Mouse (Mus musculus) bone marrow macrophage, adult 2 months (primary cell): ENCODE results near the gene Gm45713. TPM values are rescaled to one million over a fixed set of nuclear protein-coding genes. Genes with fewer than 3 reads are reported as not detected.

Source experiments
- H3K27ac ChIP-seq: 2 replicates; pipeline ENCODE4 v1.5.1; 2012; ENCODE audit warnings: low read depth, low read length; ENCODE audit not compliant: insufficient read depth
- H3K4me1 ChIP-seq: 2 replicates; pipeline ENCODE4 v1.6.1; 2012; ENCODE audit warnings: low read length; ENCODE audit not compliant: control insufficient read depth, insufficient read depth
- H3K4me3 ChIP-seq: 2 replicates; pipeline ENCODE4 v1.5.1; 2012; ENCODE audit warnings: mild to moderate bottlenecking, low read length, moderate library complexity; ENCODE audit not compliant: insufficient read depth
- CTCF ChIP-seq: IDR thresholded peaks from 2 replicates; pipeline ENCODE4 v1.5.1; 2012; ENCODE audit warnings: low read depth, mild to moderate bottlenecking, low read length, moderate library complexity
- POLR2A ChIP-seq: IDR thresholded peaks from 2 replicates; pipeline ENCODE4 v1.6.1; 2012; ENCODE audit warnings: mild to moderate bottlenecking, low read depth, low read length, borderline replicate concordance
- polyA plus RNA-seq: library from polyadenylated mRNA; stranded (reverse); fragments of >200 nt; gene quantifications from 2 replicates; pipeline ENCODE4 v1.2.4, GENCODE M21; 2012; ENCODE audit not compliant: missing spikeins, insufficient read depth, insufficient read length

Gene Gm45713
- not detected in 2 replicates for polyA plus RNA-seq

DNA sequence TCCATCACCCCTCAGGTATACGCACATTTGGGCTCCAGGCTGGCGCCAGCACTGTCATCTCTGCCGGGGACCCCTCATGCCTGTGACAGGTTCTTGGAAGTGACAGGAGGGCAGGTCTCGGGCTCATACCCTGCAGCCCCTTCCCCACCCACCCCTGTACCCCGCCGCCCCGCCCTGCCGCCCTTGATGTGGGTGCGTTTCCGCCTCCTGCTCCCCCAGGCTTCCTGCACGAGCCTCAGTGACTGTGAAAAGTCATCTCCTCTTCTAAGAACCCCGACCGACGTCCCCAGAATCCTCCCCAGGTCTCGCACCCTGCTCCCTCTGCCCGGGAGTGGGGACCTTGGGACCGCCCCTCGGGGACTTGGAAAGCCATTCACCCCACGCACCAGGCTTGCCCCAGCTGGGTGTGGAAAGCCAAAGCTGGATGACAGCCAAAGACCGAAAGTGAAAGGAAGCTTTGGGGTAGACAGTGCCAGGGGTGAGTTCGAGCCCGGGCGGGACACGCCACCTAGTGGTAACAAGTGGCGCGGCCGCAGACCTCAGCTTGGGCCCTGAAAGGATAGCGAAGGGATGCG lies at the start of gene Gm45713, which contains the start of gene Flt3l:
Gene Gm45713, minus strand, starts transcription at position 239 of the 575 bp plus-strand sequence.
Gene Flt3l, minus strand, starts transcription at position 440 of the 575 bp plus-strand sequence.
- Histone ChIP-seq H3K27ac (no peak within 1 kb of the TSS), H3K4me1 (no peaks in the 10 kb centered on the region; the same call in 1 of the 2 replicates), H3K4me3 (peak within 1 kb of the TSS; percentile 65)
- TF ChIP-seq CTCF, result peak; percentile 76
- no peak for TF ChIP-seq POLR2A

DNA sequence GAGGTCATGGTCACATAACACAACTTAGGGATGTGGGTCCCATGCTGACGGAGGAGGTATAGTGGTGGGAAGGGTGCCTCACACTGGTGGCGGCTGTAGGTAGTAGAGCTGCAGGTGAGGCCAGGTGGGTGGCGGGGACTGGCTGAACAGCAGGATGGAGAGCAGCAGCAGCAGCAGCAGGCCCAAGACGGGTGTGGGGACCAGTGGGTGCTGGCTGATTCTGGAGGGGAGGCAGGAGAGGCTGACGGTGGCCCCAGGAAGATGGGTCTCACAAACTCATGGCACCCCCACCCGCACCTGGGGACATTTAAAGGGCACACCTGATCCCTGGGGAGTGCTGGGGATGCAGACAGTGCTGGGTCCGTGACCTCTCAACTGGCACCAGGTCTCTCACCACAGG lies 47.6 kb upstream of the Gm45713 start:
- Histone ChIP-seq H3K27ac (no peak overlapping the region), H3K4me3 (no peak overlapping the region), H3K4me1 (peaks cover 7% of the 10 kb centered on the region)
- TF ChIP-seq POLR2A (no peak), CTCF (no peak)

DNA sequence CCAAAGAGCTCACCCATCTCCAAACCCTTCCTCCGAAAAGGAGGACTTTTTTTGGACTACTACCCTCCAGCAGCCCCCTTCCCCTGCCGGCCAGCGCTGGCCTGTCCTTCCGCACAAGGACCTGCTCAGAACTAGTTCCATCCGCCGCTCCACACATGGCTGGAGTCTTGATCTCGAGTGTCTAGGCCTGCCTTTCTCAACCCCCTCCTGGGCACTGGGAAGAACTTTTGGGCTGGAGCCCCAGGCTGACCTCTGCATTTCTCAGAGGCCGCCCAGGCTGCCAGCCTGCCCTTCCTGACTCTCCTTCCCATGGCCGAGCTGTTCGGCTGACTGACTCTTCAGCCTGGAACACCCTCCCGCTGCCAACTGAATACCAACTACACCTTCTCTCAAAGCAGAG lies 46.6 kb upstream of the Gm45713 start:
- TF ChIP-seq CTCF (no peak), POLR2A (no peak)
- Histone ChIP-seq H3K4me1 (peaks cover 7% of the 10 kb centered on the region), H3K27ac (no peak overlapping the region), H3K4me3 (peak overlapping the region; percentile 46)

DNA sequence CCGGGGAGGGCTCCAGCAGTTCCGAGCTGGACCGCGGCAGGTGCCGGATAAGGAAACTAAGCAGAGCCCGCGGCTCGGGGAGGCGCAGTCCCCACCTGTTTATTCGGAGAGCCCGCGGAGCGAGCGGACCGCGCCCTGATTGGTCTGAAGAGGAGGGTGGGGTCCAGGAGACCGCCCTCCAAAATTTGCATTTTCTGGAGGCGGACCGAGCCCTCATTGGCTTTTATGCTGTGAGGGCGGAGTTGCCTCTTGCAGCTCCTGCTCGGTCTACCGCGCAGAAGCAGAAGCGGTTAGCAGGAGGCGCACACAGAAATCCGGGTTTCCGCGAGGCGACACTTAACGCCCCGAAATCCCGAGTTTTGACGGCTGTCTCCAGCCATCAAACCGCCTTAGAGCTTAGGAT lies 46.2 kb upstream of the Gm45713 start:
- peak overlapping the region; percentile 46 for H3K4me3 ChIP-seq
- no peak overlapping the region for H3K27ac ChIP-seq
- peaks cover 7% of the 10 kb centered on the region for H3K4me1 ChIP-seq
- TF ChIP-seq POLR2A (no peak), CTCF (no peak)

DNA sequence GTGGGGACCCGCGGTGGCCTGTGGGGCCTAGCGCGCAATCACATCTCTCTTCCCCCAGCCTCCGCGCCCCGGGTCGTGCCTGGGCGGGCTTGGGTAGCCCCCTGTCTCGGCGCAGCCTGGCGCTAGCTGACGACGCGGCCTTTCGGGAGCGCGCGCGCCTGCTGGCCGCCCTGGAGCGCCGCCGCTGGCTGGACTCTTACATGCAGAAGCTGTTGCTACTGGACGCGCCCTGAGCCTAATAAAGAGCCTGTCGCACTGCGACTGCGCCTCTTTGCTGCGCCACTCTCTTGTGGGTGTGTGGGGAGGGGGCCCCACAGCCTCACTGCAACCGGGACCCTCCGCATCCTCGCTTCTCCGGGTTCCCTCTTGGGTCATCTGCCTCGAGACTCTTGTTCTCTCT lies 45.5 kb upstream of the Gm45713 start:
- no peak overlapping the region for H3K4me3 ChIP-seq
- TF ChIP-seq CTCF (no peak), POLR2A (no peak)

DNA sequence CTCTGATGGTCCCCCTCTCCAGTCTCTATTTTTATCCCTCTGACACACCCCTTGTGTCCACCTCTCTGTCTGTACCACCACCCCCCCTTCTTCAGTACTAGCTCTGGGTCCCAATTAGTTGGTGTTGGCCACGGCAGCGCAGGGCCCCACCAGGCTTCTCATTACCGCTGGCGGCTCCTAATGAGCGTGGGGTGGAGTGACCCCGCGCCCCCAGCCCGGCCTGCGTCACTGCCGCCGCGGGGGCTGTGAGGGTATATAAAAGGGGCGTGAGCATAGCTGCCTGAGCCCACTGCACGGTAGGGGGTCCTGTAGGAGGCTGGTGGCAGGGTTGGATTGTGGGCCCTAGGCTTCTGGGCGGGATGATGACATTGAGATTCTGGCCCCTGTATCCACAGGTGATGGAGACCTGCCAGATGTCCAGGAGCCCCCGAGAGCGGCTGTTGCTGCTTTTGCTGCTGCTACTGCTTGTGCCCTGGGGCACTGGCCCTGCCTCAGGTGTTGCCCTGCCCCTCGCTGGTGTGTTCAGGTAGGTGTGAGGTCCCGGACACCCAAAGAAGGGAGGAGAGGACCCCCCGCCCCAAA lies 45.0 kb upstream of the Gm45713 start, which contains the start of gene Pth2:
Gene Pth2, plus strand, starts transcription at position 100 of the 582 bp plus-strand sequence.
- Histone ChIP-seq H3K27ac (no peak within 1 kb of the TSS), H3K4me1 (peaks cover 7% of the 10 kb centered on the region), H3K4me3 (no peak within 1 kb of the TSS)
- no peak for TF ChIP-seq POLR2A
- no peak for TF ChIP-seq CTCF

More for the DNA sequence above, 45.5 kb upstream of the Gm45713 start:
- peaks cover 7% of the 10 kb centered on the region for H3K4me1 ChIP-seq
- H3K27ac ChIP-seq, result no peak overlapping the region

DNA sequence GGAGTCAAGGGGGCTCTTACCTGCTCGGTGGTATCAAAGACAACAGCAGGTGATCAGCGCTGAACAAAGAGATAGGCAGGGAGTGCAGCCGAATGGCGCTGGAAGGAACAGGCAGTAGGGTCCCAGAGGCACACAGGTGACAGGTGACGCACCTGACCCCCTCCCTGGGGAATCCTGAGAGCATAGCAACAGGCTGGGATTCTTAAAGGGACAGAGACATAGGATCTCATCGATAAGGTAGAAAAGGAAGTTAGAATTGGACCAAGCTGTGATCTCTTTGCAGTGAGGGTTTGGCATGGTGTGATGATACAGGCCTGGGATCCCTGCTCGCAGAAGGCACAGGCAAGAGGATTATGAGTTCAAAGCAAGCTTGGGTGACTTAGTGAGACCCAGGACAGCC lies 43.4 kb upstream of the Gm45713 start, which contains the start of gene Gfy:
Gene Gfy, minus strand, starts transcription at position 101 of the 400 bp plus-strand sequence.
- peaks cover 7% of the 10 kb centered on the region for H3K4me1 ChIP-seq
- H3K27ac ChIP-seq, result no peak within 1 kb of the TSS
- TF ChIP-seq CTCF (no peak), POLR2A (no peak)
- H3K4me3 ChIP-seq, result no peak within 1 kb of the TSS

DNA sequence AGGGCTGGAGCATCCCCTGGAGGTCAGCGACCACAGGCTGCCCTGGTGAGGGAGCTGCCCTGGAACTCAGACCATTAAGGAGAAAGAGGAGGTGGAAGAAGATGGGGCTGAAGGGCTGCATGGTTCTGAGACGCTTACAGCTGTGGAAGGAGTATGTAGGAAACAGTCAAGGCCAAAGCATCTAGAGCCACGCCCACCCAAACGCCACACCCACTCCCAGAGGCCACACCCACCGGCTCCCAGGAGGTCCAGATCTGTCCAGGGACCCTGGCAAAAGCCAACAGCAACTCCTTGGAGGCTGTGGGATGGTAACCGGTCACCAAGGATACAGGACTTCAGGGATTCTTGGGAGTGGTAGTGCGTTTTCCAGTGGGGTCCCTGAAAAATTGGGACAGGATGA lies 42.5 kb upstream of the Gm45713 start:
- TF ChIP-seq CTCF (no peak), POLR2A (no peak)
- no peak overlapping the region for H3K4me3 ChIP-seq
- H3K27ac ChIP-seq, result no peak overlapping the region
- H3K4me1 ChIP-seq, result peaks cover 7% of the 10 kb centered on the region

DNA sequence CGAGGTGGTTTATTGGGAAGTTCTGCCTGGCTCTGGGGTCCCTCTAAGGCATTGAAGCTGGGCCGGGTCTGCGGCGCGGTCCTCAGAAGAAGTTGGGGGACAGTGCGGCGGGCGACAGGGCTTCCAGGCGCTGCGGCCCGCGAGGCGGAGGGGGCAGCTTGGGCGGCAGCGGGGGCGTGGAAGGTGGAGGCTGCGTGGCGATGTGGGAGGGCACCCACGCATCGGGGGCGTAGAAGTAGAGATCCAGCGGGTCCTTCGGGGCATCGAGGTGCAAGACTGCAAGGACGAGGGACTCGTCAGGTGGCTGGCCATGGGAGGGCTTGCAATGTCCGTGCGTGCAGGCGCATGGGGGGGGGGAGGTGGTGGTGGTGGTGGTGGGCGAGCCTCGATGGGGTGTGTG lies 40.3 kb upstream of the Gm45713 start:
- no peak overlapping the region for H3K27ac ChIP-seq
- no peak overlapping the region for H3K4me3 ChIP-seq
- H3K4me1 ChIP-seq, result no peaks in the 10 kb centered on the region

DNA sequence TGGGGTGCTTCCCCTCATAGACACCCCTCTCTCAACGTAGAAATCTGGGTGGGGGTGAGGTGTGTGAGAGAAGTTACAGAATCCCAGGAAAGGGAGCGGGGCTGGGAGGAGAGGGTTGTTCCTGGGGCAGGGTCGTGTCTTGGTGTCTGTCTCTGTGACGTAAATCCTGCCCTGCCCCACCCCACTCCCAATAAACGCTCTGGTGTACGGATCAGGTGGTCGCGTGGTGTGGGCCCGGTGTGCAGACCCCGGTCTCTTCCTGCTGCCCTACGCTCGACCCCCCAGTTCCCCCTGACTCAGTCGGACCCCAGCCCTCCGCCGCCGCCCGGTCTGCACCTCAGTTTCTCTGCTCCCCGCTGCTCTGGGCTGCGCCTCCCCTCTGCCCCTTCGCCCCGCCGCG lies 39.9 kb upstream of the Gm45713 start:
- TF ChIP-seq CTCF (no peak), POLR2A (no peak)
- Histone ChIP-seq H3K4me1 (no peaks in the 10 kb centered on the region), H3K27ac (no peak overlapping the region), H3K4me3 (no peak overlapping the region)

More for the DNA sequence above, 40.3 kb upstream of the Gm45713 start:
- TF ChIP-seq CTCF, result no peak
- no peak for TF ChIP-seq POLR2A
